Mouse (Mus musculus) cerebellum, postnatal 36 days (tissue): ENCODE data around the gene Cuedc1.

Experiments used
- DNase-seq, 2 experiments: peaks; one replicate each; pipeline ENCODE4 v3.0.0; 2021 to 2022; ENCODE audit warnings: mixed read lengths in 2 of 2

Gene Cuedc1

DNA sequence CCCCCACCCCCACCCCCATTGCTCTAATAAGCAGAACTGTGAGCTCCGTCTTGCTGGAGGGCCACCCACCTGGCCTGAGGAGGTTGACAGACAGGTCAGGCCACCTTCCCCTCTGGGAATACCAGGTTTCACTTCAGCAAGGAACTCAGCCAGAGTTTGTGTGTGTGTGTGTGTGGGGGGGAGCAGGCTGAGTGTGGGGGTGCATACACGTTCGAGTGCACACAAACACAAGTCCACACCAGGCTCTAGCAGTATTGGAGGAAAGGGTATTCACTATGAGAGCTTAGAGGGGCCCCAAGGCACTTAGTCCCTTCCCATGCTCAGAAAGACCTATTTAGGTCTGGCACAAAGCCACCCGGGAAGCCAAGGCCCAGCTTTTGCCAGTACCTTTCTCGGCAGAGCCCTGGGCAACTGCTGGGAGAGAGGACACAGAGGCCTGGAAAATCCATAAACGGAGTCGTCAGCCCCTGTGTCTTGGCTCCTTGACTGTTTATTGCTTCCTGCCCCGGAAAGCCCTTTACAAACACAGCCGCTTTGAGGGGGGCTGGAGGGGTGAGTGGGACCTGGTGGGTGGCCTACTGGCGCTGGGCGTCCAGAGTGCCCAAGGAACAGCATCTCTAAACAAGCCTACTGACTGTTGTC is 50.9 kb downstream of the Cuedc1 start:
- peak; percentile 57 to 66 for DNase-seq

- no peak for DNase-seq
Observed at GRCm38 (mm10) chr11:88151379-88152155, 53.7 kb downstream of the Cuedc1 start.

GRCm38 (mm10) chr11:88153880-88154279 is 56.0 kb downstream of the Cuedc1 start:
- no peak for DNase-seq

- DNase-seq = no peak
Observed at GRCm38 (mm10) chr11:88154500-88154899, 56.6 kb downstream of the Cuedc1 start.

DNA sequence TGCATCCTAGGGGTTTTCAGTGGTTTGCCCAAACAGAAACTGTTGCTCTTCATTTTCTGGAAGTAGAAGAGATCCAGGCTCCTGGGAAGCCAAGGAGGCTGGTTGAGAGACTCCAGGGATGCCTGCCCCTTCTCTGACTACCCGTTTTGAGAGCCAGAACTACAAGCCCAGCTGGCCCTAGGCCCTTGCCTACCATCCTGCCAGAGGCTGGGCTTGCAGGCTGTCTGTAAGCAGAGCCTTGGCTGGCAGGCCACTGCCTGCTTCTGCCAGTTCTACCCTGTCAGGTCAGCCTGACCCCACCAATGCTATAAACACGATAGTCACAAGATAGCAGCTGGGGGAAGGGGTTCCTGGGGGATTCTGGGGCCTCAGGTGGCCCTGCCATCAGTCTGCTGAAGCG is 57.6 kb downstream of the Cuedc1 start:
- peak in 1 of 2 experiments; percentile 39 for DNase-seq

- DNase-seq = no peak
Observed at GRCm38 (mm10) chr11:88155998-88156397, 58.1 kb downstream of the Cuedc1 start.

DNA sequence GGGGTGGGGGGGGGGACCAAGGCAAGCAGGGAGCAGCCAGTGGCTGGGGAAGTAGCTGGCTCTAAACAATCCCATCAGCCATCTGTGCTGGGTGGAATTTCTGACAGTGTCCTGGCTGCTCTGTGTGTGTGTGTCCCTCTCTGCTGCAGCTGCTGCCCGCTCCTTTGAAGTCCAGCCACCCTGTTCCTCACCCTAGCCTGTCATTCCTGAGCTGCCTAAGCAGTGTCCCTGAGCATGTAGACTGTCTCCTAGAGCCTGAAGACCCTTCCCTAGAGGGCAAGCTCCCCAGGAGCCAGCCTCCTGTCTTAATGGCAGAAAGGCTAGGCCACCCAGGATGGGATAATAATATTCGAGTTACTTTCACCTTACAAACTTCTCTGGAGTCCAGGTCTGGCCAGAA is 58.5 kb downstream of the Cuedc1 start:
- DNase-seq = no peak

DNA sequence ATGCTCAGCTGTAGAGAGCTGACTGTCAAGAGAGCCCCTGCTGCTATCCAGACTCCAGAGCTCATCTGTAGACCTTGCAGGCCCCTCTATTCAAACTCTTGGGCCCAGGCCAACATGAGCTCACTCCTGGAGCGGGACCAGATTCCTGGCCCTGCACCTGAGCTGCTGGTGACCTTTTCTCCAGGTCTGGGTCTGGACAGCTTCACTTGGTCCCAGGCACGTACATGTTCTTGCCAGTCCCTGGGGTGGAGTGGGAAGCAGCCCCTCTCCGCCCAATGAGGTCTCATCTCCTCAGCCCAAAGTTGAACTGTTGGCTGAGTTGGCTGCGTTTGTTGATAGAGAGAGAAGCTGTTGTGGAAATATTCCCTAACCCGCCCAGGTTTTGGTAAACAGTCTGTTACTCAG is 61.0 kb downstream of the Cuedc1 start:
- DNase-seq = peak; percentile 59 to 61

DNA sequence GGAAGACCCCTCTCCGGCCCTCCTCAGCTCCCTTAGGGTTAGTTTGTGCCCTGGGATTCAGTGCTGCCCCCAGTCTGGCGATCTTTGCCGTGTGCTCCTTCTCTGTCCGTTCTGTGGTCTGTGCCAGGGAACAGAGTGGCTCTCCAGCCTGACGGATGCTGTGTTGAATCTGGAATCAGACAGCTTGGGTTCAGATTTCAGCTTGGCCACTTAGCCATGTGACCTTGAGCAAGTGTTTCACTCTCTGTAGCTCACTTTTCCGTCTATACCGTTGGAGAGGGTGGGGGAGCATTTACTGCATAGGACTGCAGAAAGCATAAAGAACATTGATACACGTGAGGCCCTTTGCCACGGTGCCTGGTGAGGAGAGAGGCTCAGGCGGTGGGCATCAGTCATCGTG is 61.5 kb downstream of the Cuedc1 start:
- DNase-seq = no peak

- DNase-seq = no peak
Observed at GRCm38 (mm10) chr11:88160316-88160715, 62.5 kb downstream of the Cuedc1 start.

GRCm38 (mm10) chr11:88161051-88161581 is 63.3 kb downstream of the Cuedc1 start:
- peak; percentile 75 to 80 for DNase-seq

GRCm38 (mm10) chr11:88161651-88162362 is 63.9 kb downstream of the Cuedc1 start:
- DNase-seq = peak; percentile 93 to 96

DNA sequence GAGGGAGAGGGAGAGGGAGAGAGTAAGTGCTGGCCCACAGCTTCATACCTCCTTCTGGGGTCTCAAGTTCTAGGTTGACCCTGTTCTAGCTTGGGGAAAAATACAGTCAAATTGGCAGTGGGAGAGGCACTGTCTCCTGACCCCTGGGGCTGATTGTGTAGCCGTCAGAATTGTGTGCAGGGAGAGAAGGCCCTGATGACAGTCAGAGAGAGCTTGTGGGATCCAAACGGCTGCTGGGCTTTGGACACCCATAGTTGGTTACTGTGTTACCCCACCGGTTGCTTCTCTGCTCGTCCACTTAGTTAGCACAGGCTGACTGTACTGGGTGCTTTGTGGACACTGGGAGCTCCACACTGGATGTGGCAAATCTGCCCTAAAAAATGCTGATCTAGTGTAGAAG is 64.9 kb downstream of the Cuedc1 start:
- no peak for DNase-seq

GRCm38 (mm10) chr11:88164213-88164723 is 66.4 kb downstream of the Cuedc1 start:
- no peak for DNase-seq

- peak; percentile 67 to 69 for DNase-seq
Observed at GRCm38 (mm10) chr11:88164801-88165377, 67.0 kb downstream of the Cuedc1 start.

GRCm38 (mm10) chr11:88165683-88166364 is 68.0 kb downstream of the Cuedc1 start:
- DNase-seq = no peak

DNA sequence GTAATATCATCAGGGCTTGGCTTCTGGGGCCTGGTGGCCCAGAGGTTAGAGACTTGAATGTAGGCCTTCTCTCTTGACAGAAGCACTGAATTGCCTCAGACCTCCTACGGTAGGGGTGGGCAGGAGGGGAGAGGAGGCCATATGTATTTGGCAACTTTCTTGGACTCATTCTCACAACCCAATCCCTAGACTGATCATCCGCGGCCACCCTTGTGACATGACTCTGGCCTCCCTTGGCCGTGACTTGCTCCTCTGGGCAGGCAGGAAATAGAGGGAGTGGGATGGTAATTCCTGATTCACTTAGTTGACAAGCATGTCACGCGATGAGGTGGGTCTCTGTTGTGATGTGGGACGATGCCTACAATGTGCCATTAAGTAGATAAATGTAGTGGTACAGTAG is 68.6 kb downstream of the Cuedc1 start:
- DNase-seq = no peak

DNA sequence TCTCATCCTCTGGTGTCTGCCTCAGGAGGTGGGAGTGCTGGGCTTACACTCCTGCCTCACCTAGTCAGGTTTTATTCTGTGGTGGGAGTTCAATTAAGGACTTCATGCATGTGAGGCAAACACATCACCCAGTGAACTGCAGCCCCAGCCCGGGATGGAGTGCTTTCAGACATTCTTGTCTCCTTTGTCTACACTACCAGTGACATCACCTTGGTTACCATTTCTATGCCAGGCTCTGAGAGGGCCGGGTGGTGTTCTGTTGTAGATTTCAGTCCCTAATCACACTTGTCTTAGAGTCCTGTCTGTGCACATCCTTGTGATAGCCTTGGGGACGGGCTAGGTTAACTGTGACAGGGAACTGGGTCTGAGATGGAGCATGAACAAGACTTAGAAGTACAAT is 70.8 kb downstream of the Cuedc1 start:
- DNase-seq = no peak

GRCm38 (mm10) chr11:88169531-88170040 is 71.7 kb downstream of the Cuedc1 start:
- DNase-seq = no peak

DNA sequence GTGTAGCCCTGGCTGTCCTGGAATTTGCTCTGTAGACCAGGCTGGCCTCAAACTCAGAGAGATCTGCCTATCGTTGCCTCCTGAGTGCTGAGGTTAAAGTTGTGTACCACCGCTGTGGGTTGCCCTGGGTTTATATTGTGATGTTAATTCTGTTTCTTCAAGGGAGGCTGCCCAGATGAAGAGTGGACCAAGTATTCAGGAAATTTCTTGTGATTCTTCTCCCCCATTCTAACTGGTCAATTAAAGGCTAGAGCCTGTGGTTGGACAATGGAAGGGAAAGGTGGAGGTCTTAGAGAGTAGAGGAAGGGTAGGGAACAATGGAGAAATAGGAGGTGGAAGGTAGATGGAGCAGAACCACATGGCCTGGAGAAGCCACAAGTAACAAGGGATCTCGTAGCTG is 72.7 kb downstream of the Cuedc1 start:
- no peak for DNase-seq

DNA sequence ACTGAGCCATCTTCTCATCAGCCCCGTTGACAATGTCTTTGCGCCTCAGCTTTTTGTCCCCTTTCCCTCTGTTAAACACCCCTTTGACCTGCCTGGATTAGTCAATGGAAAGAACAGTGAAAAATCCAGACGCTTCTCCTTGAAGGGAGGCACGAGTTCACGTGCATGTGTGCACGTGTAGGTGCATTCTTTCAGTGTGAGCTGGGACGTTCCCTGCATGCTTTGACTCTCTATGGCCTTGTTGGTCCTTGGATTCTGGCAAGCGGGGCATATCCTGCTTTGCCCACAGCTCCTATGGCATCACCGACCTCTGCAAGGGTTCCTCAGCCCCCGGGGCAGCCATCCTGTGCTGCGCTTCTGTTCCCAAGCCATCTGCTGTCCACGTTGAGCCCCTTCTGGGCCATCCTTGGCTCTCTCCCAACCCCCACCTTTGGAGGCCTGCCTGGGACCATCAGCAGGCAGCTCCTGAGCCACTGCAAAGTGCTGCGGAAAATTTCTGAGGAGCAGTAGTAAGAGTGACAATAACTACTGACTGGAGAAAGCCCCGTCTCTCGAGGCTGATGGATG is 74.1 kb downstream of the Cuedc1 start:
- DNase-seq = peak in 1 of 2 experiments; percentile 51
